Mouse (Mus musculus): ENCODE measurements at regions not wholly inside any gene's neighbourhood (a gene's known extent, or its start where the extent isn't known, plus 50 kb on each side); places are given as distances from the start of the nearest gene placed in this dataset.
"Not testable (repeated sequence)": the region's sequence is repeated elsewhere in the genome, so short reads cannot be mapped to it uniquely, and the experiment has no call there.

GRCm38 (mm10) chr17:13457942-13458341 lies 103.6 kb downstream of the Tcp10c start:
- not testable (repeated sequence) for TF ChIP-seq GATA1 (IDR thresholded peaks at IDR 0.05; ENCODE audit: borderline replicate concordance, low read length); FLI1 (IDR thresholded peaks at IDR 0.05; ENCODE audit: low read length)

All from megakaryocyte, embryonic 14.5 days (primary cell).